Mouse (Mus musculus) spleen, adult 2 months (tissue): Measurements from ENCODE around the gene Krt4.

Source experiments
- CTCF ChIP-seq: fragments of 200-500 bp; IDR thresholded peaks from 2 replicates; pipeline ENCODE4 v1.5.1; 2011; ENCODE audit warnings: mild to moderate bottlenecking, inconsistent platforms; ENCODE audit not compliant: insufficient read depth, insufficient read length, insufficient replicate concordance; ENCODE audit errors: extremely low read depth
- POLR2A ChIP-seq: fragments of 200-500 bp; IDR thresholded peaks from 2 replicates; pipeline ENCODE4 v1.6.1; 2011; ENCODE audit warnings: low read depth, low read length, inconsistent platforms

DNA sequence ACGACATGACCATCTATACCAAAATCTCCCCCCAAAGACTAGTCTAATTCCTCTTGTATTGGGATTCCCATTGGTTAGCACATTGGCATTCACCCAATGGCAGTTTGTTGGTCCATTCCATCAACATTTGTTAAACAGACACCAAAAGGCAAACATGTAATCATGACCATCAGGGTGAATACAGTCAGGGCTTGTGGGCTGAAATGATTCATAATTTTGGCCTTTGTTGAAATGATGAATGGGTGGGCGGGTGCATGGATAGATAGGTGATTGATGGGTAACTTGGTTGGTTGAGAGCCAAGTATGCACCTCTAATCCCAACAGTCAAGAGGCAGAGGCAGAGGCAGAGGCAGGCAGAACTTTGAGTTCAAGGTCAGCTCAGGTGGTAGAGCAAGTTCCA is 8.5 kb downstream of the Krt4 start:
- TF ChIP-seq CTCF (no peak), POLR2A (no peak)
